Mouse (Mus musculus) small intestine, adult 2 months (tissue): ENCODE data around the gene Icam1. TPM values are rescaled to one million over a fixed set of nuclear protein-coding genes. Genes with fewer than 3 reads are reported as not detected.

Source experiments
- H3K27ac ChIP-seq: fragments of 200-500 bp; 2 replicates; pipeline ENCODE4 v1.5.1; 2012; ENCODE audit warnings: low read depth, low read length, control low read depth, inconsistent platforms; ENCODE audit not compliant: insufficient read depth
- H3K27me3 ChIP-seq: fragments of 200-500 bp; 2 replicates; pipeline ENCODE4 v1.6.1; 2012; ENCODE audit warnings: mild to moderate bottlenecking, moderate library complexity, low read length, inconsistent platforms; ENCODE audit not compliant: control insufficient read depth, insufficient read depth
- H3K36me3 ChIP-seq: fragments of 200-500 bp; 2 replicates; pipeline ENCODE4 v1.6.1; 2012; ENCODE audit warnings: mild to moderate bottlenecking, low read length, control low read depth, inconsistent platforms; ENCODE audit not compliant: control insufficient read depth, insufficient read depth
- H3K4me1 ChIP-seq: fragments of 200-500 bp; 2 replicates; pipeline ENCODE4 v1.6.1; 2012; ENCODE audit warnings: low read length, inconsistent platforms, mixed read lengths; ENCODE audit not compliant: control insufficient read depth, insufficient read depth, insufficient read length
- H3K4me3 ChIP-seq: fragments of 200-500 bp; 2 replicates; pipeline ENCODE4 v1.5.1; 2012; ENCODE audit warnings: low read depth, mild to moderate bottlenecking, control low read depth, inconsistent platforms, low read length, moderate library complexity
- CTCF ChIP-seq: fragments of 200-500 bp; IDR thresholded peaks from 2 replicates; pipeline ENCODE4 v1.5.1; 2012; ENCODE audit warnings: low read depth, mild to moderate bottlenecking, control low read depth, inconsistent platforms, low read length, moderate library complexity, mixed read lengths; ENCODE audit not compliant: insufficient replicate concordance, insufficient read length; ENCODE audit errors: extremely low read depth
- POLR2A ChIP-seq: fragments of 200-500 bp; IDR thresholded peaks from 2 replicates; pipeline ENCODE4 v1.6.1; 2012; ENCODE audit warnings: low read depth, mild to moderate bottlenecking, control low read depth, inconsistent platforms, low read length, moderate library complexity
- WGBS: fragments of 180-500 bp; shearing (Covaris S2); methylation state at CpG from one replicate; pipeline ENCODE4 v1.1.7; 2018; 5-methylcytosine and 5-hydroxymethylcytosine counted together
- polyA plus RNA-seq: library from polyadenylated mRNA; depleted of rRNA; stranded (reverse); fragments of >200 nt; gene quantifications from 2 replicates; pipeline ENCODE4 v1.2.3, GENCODE M21; 2012

The Icam1 gene
- polyA plus RNA-seq, 1 experiment = 9.4 TPM

DNA sequence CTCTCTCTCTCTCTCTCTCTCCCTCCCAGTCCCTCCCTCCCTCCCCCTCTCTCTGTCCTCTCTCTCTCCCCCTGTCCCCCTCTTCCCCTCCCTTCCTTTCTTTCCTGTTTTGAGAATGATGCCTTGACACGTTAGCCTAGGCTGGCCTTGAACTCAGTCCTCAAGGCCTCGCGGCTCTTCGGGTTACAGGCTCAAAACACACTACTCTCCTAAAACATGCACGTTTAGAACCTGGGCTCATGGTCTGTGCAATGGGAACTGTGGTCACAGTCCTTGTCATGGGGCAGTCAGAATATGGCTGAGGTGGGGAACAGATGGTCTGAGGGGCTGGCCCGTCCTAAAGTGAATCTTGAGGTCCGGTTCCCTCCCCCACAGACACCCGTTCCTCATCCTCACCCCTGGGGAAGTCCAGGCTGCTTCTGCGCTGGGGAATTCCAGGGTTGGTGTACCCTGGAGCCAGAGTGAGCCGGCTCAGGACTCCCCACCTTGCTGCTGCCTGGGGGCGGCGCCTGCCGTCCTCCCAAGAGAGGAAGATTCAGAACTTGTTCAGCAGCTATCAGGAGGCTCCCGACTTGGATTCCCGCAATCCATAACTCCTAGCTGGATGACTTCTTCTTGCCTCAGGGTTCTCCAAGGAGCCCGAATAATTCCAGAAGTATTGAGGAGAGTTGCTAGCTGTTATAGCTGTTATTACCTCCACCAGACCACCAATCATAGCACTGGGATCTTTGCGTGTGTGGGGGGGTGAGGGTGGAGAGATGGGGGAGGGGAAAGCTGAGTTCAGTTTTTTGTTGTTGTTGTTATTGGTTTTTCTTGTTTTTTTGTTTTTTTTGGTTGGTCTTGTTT is 769 bp downstream of the Icam1 start:
- TF ChIP-seq CTCF (no peak), POLR2A (no peak)
- Histone ChIP-seq H3K4me3 (peak overlapping the region; percentile 62), H3K36me3 (no peaks in the 10 kb centered on the region), H3K4me1 (peaks cover 7% of the 10 kb centered on the region), H3K27ac (no peak overlapping the region), H3K27me3 (no peaks in the 10 kb centered on the region)
- 15% methylated on average over 17 of the region's 17 CpGs for WGBS

DNA sequence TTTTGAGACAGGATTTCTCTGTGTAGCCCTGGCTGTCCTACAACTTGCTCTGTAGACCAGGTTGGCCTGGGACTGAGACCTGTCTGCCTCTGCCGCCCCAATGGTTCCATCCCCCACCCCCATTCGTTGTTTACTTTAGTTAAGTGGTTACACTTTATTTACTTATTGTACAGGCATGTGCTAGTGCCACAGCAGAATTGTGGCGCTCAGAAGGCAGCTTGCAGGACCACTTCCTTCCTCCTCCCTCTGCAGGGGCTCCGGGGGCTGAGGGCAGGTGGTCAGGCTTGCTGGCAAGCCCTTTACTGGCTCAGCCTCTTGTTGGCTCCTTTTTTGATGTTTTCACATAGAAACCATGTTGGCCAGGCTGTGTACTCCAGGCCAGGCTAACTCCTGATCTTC is 1.4 kb downstream of the Icam1 start:
- Histone ChIP-seq H3K4me1 (peaks cover 7% of the 10 kb centered on the region), H3K36me3 (no peaks in the 10 kb centered on the region), H3K4me3 (peak overlapping the region; percentile 62), H3K27ac (no peak overlapping the region), H3K27me3 (no peaks in the 10 kb centered on the region)
- no peak for TF ChIP-seq CTCF
- no peak for TF ChIP-seq POLR2A
- WGBS = 39% methylated on average over 4 of the region's 4 CpGs

DNA sequence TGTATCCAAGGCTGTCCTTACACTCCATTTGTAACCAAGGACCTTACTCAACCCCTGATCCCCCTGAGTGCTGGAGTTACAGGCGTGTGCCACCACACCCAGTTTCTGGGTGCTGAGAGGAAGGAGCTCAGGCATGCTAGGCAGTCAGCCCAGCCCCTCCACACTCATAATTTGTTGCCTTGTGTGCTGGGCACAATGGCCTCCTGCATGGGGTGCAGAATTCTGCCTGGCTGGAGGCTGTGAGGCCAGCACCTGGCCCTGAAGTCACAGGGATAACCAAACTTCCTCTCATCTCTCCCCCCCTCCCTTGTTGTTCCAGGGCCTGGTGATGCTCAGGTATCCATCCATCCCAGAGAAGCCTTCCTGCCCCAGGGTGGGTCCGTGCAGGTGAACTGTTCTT is 2.8 kb downstream of the Icam1 start:
- 68% methylated on average over 2 of the region's 2 CpGs for WGBS
- no peak for TF ChIP-seq CTCF
- Histone ChIP-seq H3K27me3 (no peaks in the 10 kb centered on the region), H3K4me3 (no peak overlapping the region), H3K4me1 (peaks cover 7% of the 10 kb centered on the region), H3K36me3 (no peaks in the 10 kb centered on the region), H3K27ac (no peak overlapping the region)

DNA sequence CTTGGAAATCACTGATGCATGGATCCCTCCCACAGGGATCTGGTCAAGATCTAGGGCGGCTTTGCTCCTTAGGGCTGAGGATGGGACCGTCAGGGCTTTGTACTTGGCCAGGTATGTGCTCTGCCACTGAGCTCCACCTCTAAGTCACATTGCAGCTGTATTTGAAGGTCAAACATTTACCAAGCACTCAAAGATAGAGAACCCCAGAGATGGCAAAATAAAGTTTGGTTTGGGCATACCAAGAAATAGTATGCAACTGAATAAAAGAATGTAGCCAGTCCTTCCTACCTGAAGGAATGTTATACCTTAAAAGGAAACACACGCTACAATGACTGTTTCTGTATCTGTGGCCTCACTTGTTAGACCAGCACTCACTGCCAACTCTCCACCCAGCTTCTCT is 5.6 kb downstream of the Icam1 start:
- Histone ChIP-seq H3K4me3 (no peak overlapping the region), H3K36me3 (no peaks in the 10 kb centered on the region), H3K27ac (no peak overlapping the region), H3K27me3 (no peaks in the 10 kb centered on the region), H3K4me1 (no peaks in the 10 kb centered on the region; the same call in 1 of the 2 replicates)
- TF ChIP-seq CTCF (no peak), POLR2A (no peak)
- 87% methylated on average over 3 of the region's 3 CpGs for WGBS

DNA sequence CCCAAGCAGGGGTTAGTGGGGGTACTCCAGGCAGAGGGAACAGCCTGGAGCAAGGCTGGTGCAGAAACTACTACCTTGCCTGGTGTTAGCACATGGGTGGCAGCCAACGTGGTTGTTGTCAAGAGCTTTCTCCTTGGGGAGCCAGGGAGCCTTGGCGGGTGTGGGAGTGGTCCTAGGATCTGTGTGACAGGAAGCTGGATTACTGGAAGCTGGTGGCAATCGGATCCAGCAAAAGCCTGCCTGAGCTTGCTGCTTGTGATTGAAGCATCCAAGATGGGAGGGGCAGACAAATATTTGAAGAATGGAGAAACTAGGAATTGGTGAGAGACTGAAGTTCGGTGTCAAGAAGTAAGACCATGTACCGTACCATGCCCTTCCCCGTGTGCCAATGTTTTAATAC is 6.5 kb downstream of the Icam1 start:
- 70% methylated on average over 6 of the region's 6 CpGs for WGBS

DNA sequence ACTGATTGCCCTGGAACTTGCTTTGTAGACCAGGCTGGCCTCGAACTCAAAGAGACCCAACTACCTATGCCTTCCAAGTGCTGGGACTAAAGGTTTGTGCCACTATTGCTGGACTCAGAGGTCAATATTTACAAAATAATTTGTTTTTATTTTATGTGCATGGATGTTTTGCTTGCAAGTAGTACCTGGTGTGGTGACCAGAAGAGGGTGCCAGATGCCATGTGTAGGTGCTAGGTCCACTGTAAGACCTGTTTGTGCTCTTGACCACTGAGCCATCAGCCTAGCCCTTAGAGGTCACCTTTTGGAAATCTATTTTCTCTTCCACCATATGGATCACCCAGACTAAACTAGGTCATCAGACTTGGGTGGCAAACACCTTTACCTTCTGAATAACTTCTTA is 6.9 kb downstream of the Icam1 start:
- TF ChIP-seq CTCF = no peak
- TF ChIP-seq POLR2A = no peak
- Histone ChIP-seq H3K27ac (no peak overlapping the region), H3K4me3 (no peak overlapping the region), H3K4me1 (no peaks in the 10 kb centered on the region), H3K36me3 (no peaks in the 10 kb centered on the region), H3K27me3 (no peaks in the 10 kb centered on the region)
- WGBS = 86% methylated on average over 1 of the region's 1 CpGs

More for the DNA sequence above, 6.5 kb downstream of the Icam1 start:
- no peaks in the 10 kb centered on the region for H3K36me3 ChIP-seq
- H3K4me1 ChIP-seq = no peaks in the 10 kb centered on the region
- no peak overlapping the region for H3K4me3 ChIP-seq
- H3K27ac ChIP-seq = no peak overlapping the region
- TF ChIP-seq CTCF (no peak), POLR2A (no peak)
- H3K27me3 ChIP-seq = no peaks in the 10 kb centered on the region

DNA sequence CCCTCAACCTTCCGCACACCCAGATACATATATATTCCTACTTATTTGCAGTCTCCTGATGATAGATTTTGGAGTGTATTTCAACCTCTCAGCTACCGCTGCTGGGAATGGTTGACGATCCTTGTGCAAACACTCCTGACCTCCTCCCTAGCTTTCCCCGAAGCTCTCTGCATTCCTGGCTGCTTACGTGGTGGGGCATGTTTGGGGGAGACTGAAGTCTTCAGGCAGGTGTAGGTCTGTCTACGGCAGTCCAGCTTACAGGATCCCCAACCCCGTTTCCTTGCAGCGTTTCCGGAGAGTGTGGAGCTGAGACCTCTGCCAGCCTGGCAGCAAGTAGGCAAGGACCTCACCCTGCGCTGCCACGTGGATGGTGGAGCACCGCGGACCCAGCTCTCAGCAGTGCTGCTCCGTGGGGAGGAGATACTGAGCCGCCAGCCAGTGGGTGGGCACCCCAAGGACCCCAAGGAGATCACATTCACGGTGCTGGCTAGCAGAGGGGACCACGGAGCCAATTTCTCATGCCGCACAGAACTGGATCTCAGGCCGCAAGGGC is 9.5 kb downstream of the Icam1 start:
- TF ChIP-seq CTCF = no peak
- no peak for TF ChIP-seq POLR2A
- Histone ChIP-seq H3K36me3 (no peaks in the 10 kb centered on the region), H3K4me3 (no peak overlapping the region), H3K4me1 (peaks cover 12% of the 10 kb centered on the region), H3K27me3 (no peaks in the 10 kb centered on the region), H3K27ac (no peak overlapping the region)
- WGBS = 61% methylated on average over 19 of the region's 19 CpGs
